Mouse (Mus musculus) embryonic facial prominence, embryonic 10.5 days (tissue): ENCODE measurements around the gene Olfr344. TPM values are rescaled to one million over a fixed set of nuclear protein-coding genes. Genes with fewer than 3 reads are reported as not detected.

Source experiments
- DNase-seq: peaks from one replicate; pipeline ENCODE4 v3.0.0-alpha.2; 2017; ENCODE audit warnings: low spot score
- H3K27ac ChIP-seq: fragments of 300-500 bp; sonication (generic); replicated peaks from 2 replicates; pipeline ENCODE4 v1.5.1; 2016; ENCODE audit warnings: mild to moderate bottlenecking
- H3K27me3 ChIP-seq: fragments of 300-500 bp; sonication (generic); replicated peaks from 2 replicates; pipeline ENCODE4 v1.6.1; 2016; ENCODE audit warnings: low read depth, mild to moderate bottlenecking; ENCODE audit not compliant: poor library complexity, severe bottlenecking
- H3K36me3 ChIP-seq: fragments of 300-500 bp; sonication (generic); replicated peaks from 2 replicates; pipeline ENCODE4 v1.6.1; 2016; ENCODE audit warnings: mild to moderate bottlenecking, moderate library complexity
- H3K4me1 ChIP-seq: fragments of 300-500 bp; sonication (generic); 2 replicates; pipeline ENCODE4 v1.6.1; 2016
- H3K4me3 ChIP-seq: fragments of 300-500 bp; sonication (generic); 2 replicates; pipeline ENCODE4 v1.5.1; 2016; ENCODE audit warnings: mild to moderate bottlenecking, moderate library complexity
- H3K9me3 ChIP-seq: fragments of 300-500 bp; sonication (generic); 2 replicates; pipeline ENCODE4 v1.6.1; 2016; ENCODE audit warnings: mild to moderate bottlenecking
- WGBS: fragments of 180-500 bp; shearing (Covaris S2); methylation state at CpG from one replicate; pipeline ENCODE4 v1.1.7; 2016; 5-methylcytosine and 5-hydroxymethylcytosine counted together
- polyA plus RNA-seq: library from polyadenylated mRNA; unstranded; fragments of >200 nt; fragmentation: Nextera tagmentation; extraction: Ambion mirVana; gene quantifications from 2 replicates; pipeline ENCODE4 v1.2.1, GENCODE M21; 2016

Gene Olfr344
- polyA plus RNA-seq, result not detected in 2 replicates

DNA sequence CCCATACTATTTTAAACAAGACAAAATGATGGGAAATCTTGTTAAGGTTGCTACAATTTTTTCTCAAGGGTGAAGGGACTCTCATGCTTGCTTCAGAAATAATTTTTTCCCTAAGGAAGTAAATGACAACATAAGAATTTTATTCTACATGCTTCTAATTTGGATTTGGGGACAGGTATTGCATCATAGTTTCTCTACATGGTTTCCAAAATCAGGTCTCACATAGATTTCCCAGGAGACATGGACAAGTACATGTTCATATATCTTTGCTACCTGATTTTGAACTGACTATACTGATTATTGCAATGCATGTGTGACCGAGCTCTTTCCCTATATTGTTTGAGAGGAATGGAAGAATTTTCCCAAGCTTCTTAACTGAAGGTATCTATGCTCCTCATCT is at the start of gene Olfr344:
Gene Olfr344 (plus strand): TSS at position 301 of the 400 bp plus-strand sequence.
- H3K9me3 ChIP-seq, result peaks cover 21% of the 10 kb centered on the region; the same call in 1 of the 2 replicates
- H3K27ac ChIP-seq, result no peak within 1 kb of the TSS
- no peaks in the 10 kb centered on the region for H3K27me3 ChIP-seq
- H3K36me3 ChIP-seq, result no peaks in the 10 kb centered on the region
- no peak within 1 kb of the TSS for H3K4me3 ChIP-seq
- no peak for DNase-seq
- no peaks in the 10 kb centered on the region for H3K4me1 ChIP-seq
- 87% methylated on average over 1 of the region's 1 CpGs for WGBS

DNA sequence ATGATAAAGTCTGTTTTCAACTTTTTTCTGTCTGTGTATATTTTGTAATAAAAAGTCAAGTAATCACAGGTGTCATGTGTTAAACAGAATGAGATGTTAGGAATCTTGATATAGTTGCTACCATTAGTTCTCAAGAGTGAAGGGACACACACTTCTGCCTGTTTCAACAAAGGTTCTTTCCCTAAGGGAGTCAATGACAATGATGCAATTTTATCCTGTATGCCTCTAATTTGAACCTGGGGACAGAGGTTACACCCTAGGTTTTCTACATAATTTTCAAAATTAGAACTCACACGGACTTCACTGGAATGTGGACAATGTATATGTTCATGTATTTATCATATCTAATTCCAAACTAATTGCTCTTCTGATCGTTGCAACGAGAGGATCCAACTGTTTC is 41.8 kb upstream of the Olfr344 start, which contains the start of gene Olfr342:
Gene Olfr342 (plus strand): TSS at position 301 of the 400 bp plus-strand sequence.
- H3K9me3 ChIP-seq, result peaks cover 29% of the 10 kb centered on the region
- no peak within 1 kb of the TSS for H3K4me3 ChIP-seq
- no peak for DNase-seq
- no peaks in the 10 kb centered on the region for H3K36me3 ChIP-seq
- 76% methylated on average over 3 of the region's 3 CpGs for WGBS
- no peaks in the 10 kb centered on the region for H3K27me3 ChIP-seq
- H3K27ac ChIP-seq, result no peak within 1 kb of the TSS
- H3K4me1 ChIP-seq, result no peaks in the 10 kb centered on the region

DNA sequence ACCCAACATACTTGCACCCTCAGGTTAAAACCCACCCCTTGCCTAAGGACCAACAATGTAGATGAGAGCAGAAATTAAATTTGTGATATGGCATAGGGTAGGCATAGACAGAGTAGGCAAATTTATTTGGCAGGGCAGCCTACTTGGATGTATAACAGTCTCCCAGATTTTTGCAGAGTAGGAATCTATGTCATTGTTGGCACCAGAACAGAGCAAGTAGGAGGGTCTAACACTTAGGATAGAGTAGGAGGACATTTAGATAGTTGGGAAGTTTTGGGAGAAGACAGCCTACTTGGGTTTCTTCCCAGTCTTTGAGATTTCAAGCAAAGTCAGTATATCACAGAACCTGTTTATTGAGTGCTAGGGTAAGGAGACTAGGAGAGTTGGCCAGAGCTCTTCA is 1.3 kb upstream of the Olfr344 start:
- Histone ChIP-seq H3K36me3 (no peaks in the 10 kb centered on the region), H3K27ac (no peak overlapping the region), H3K4me1 (no peaks in the 10 kb centered on the region), H3K4me3 (no peak overlapping the region), H3K27me3 (no peaks in the 10 kb centered on the region), H3K9me3 (peaks cover 33% of the 10 kb centered on the region)
- no peak for DNase-seq

DNA sequence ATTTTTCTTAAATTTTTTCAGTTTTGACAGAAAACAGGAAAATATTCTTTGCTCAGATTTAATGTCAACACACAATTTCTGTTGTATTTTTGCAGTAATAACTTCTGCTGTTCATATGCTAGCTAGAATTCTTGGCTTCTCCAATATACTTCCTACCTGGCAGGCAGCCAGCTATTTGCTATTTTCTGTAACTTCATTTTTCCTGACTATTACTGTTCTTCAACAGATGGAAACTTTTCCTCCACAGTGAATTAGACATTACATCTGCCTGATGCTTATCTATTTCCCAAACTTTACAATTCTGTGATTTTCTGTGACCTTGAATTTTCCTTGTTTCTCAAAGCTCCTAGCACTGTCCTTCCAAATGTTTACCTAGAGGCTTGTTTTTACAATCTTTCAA is 560 bp downstream of the Olfr344 start:
- no peaks in the 10 kb centered on the region for H3K4me1 ChIP-seq
- H3K27ac ChIP-seq, result no peak overlapping the region
- peaks cover 21% of the 10 kb centered on the region; the same call in 1 of the 2 replicates for H3K9me3 ChIP-seq
- H3K27me3 ChIP-seq, result no peaks in the 10 kb centered on the region
- H3K4me3 ChIP-seq, result no peak overlapping the region
- DNase-seq, result no peak
- H3K36me3 ChIP-seq, result no peaks in the 10 kb centered on the region

DNA sequence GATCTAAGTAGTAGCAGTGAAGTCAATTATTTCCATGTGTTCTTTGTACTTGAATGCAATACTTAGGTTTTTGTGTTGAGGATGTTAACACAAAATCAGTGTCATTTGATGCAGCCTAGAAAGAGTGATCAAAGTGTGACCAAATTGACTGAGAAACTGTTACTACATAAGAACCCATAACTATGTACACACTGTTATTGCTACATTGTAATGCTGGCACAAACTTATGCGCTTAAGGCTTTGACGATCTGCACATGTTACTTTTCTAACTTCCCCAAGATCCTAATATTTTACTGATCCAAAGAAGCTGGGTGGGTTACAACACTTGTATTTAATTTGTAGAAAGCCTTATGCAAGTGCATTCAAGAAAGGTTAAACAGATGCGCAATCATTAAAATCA is 1.4 kb downstream of the Olfr344 start:
- DNase-seq, result no peak
- no peaks in the 10 kb centered on the region for H3K27me3 ChIP-seq
- no peaks in the 10 kb centered on the region for H3K4me1 ChIP-seq
- no peak overlapping the region for H3K27ac ChIP-seq
- H3K4me3 ChIP-seq, result no peak overlapping the region
- H3K36me3 ChIP-seq, result no peaks in the 10 kb centered on the region
- 94% methylated on average over 3 of the region's 3 CpGs for WGBS
- H3K9me3 ChIP-seq, result peaks cover 21% of the 10 kb centered on the region; the same call in 1 of the 2 replicates

Other genes with a start within 250 kb of the Olfr344 start
- 0.03 TPM in 1 of 2 replicates, not detected in the other for gene Olfr338, start 193.1 kb upstream of the Olfr344 start, polyA plus RNA-seq
- not detected in 2 replicates for gene Olfr339, start 147.7 kb upstream of the Olfr344 start, polyA plus RNA-seq
- gene Olfr340, start 114.1 kb upstream of the Olfr344 start, polyA plus RNA-seq, result not detected in 2 replicates
- not detected in 2 replicates for gene Olfr341, start 84.2 kb upstream of the Olfr344 start, polyA plus RNA-seq
- gene Olfr342, start 41.7 kb upstream of the Olfr344 start, polyA plus RNA-seq, result not detected in 2 replicates
- not detected in 2 replicates for gene Olfr345, start 73.4 kb downstream of the Olfr344 start, polyA plus RNA-seq
- not detected in 2 replicates for gene Olfr346, start 119.1 kb downstream of the Olfr344 start, polyA plus RNA-seq
- gene Olfr347, start 165.2 kb downstream of the Olfr344 start, polyA plus RNA-seq, result not detected in 2 replicates
- gene Olfr348, start 217.6 kb downstream of the Olfr344 start, polyA plus RNA-seq, result not detected in 2 replicates
- not detected in 2 replicates for gene Olfr50, start 223.9 kb downstream of the Olfr344 start, polyA plus RNA-seq